Mouse (Mus musculus) urinary bladder, adult 18-20 months (tissue): ENCODE measurements around the gene Tlr9.

Experiments used
- DNase-seq, 2 experiments: peaks; one replicate each; pipeline ENCODE4 v3.0.0; 2022; ENCODE audit warnings: low spot score in 2 of 2, mixed read lengths in 2 of 2

Gene Tlr9

DNA sequence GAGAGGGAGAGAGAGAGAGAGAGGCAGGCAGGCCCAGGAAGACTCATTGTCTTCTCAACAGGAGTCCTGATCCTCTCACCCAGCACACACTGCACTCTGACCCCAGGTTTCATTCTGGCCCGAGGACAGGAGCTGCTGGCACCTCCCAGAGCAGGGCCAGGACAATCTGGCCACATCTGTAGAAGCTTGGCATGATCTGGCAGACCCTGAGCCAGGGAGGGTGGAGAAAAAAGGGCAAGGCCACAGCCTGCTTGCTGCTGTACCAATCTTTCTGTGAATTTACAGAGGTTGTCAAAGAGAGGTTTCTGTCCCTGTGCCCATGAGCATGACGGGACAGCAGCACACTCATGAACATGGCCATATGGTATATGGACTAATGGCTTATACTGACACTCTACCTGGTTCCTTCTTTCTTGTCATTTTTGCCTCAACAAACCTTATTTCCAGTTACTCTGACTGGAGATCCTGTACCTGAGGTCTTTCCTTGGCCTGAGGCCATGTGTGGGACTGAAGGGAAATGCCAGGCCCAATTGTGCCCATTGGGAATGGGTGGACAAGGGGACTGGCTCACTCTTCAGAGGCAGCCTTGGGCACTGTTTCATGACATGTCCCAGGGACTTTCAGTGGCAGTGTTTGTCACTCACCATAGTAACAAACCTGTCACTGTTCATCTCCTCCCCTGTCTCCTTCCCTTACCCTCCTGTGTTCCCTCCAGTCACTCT, 44.7 kb downstream of the Tlr9 start:
- DNase-seq = no peak

DNA sequence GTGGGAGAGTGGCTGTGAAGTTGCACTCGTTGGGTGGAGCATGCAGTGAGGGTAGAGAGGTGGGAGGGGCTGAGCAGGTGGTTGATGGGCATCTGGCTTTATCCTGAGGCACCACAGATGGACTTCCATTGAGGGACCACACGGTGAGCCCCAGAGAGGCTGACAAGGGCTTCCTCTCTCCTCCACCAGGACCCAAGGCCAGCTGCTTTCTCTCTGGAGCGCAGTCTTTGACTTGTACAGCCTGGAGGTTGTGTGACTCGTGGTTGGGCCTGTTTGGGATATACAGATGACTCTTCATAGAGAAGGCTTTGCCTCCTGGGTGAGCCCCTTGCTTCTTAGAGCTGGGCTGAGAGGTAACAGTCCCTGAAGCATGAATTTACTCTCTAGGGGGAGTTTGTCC, 46.0 kb downstream of the Tlr9 start:
- DNase-seq = no peak

DNA sequence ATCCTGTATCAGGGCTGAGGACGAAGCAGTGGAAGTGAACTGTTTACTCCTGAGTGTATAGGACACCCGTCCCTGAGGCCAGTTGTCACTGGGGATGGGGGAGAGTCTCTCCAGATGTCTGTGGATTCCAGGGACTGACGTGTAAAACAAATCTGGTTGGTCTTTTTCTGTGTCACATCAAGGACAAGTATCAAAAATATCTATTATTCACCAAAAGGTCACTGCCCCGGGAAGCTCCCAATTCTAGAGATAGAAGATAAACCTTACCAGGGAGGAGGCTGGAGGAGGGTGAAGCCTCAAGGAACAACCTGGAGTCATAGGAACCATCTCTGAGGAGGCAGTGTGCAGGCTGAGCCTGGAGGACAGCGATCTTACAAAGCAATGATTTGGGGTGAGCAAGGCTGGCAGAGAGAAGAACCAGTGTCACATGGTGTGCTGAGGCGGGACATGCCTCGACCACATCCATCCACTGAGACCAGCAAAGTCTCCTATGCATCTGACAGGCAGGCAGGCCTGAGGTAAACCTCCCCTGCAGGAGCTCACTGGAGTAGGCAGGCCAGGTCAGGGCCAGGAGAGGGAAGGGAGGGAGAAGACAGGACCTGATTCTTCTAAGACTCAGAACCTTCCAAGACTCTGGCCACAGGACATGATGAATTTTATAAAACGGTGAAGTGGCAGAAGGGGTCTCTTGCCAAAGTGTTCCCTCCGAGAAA, 46.8 kb downstream of the Tlr9 start:
- DNase-seq = no peak

DNA sequence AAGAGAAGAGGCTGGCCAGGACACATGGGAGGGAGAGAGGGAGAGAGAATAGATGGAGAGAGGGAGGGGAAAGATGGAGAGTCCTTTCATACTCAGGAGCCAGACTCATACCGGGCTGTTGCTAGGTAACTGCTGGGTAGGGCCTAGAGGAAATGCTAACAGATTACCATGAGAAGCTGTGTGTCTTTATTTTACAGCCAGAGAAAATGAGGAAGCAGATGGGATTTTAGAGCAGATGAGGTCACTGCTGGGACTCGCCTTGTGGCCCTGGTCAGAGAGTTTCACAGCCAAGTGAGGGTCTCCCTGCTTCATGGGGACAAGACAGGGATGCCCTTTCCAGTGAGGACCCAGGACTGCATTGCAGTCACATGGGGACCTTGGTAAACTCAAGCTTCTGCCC, 47.5 kb downstream of the Tlr9 start:
- DNase-seq = no peak

DNA sequence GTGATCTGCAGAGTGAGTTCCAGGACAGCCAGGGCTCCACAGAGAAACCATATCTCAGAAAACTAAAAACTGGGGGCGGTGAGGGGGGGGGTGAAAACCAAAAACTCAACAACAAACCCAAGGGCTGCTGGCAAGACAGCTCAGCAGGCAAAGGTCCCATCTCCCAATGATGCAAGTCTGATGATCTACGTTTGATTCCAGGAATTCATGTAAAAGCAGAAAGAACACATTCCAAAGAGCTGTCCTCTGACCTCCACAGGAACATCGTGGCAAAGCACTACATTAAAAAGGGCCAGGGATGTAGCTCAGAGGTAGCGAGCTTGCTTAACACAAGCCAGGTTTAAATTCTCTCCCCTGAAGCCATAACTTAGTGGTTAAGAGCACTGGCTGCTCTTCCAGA, 48.3 kb downstream of the Tlr9 start:
- DNase-seq = no peak

DNA sequence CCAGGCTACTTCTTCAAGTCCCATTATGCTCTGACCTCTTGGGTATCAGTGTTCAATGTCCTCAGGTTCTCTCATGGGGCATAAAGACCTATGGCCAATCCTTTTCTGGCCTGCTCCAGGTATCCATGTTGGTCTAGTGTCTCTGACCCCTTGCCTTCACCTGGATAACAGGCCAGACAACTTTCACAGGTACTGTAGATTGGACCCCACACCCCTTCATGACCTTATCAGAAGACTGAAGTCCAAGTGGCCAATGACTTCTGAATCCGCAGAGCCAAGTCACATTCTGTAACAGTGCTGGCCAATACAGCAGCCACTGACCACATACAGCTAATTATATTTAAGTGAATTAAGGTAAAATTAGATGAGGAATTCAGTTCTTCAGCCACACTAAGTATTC, 49.9 kb downstream of the Tlr9 start:
- DNase-seq = no peak

DNA sequence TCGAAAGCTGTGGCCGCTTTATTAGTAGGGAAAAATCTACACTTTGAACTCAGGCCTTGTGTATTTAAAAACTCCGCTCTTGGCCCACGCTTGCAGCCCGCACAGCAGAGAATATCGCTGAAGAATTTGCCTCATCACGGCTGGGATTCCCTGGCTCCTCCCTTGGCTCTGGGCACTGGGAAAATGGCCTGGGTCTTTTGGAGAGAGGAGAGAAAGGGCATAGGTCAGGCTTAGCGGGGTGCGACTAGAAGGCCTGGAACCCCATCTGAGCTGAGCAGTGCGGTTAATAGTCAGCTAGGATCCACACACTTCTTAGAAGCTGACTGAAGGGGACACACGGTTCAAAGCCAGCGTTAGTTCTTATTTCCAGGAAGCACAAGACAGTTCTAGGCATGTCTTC, 50.9 kb downstream of the Tlr9 start:
- no peak for DNase-seq

DNA sequence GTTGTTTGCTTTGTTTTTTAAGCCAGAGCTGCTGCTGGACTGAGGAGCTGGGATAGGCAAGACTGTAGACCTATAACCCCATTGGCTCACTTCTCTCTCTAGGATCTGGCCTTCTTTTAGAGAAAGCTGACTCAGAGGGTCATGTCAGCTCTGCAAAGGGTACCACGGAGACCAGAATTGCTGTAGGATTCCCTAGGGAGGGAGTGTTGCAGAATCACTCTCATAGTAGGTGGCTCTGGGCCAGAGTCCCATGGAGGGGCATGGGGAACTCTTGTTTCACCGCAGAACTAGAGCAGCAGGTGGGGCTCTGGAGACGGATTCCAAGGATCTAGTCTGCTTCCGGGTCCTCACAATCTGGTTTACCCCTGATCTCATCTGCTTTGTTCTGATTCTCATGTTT, 51.4 kb downstream of the Tlr9 start:
- DNase-seq = no peak

DNA sequence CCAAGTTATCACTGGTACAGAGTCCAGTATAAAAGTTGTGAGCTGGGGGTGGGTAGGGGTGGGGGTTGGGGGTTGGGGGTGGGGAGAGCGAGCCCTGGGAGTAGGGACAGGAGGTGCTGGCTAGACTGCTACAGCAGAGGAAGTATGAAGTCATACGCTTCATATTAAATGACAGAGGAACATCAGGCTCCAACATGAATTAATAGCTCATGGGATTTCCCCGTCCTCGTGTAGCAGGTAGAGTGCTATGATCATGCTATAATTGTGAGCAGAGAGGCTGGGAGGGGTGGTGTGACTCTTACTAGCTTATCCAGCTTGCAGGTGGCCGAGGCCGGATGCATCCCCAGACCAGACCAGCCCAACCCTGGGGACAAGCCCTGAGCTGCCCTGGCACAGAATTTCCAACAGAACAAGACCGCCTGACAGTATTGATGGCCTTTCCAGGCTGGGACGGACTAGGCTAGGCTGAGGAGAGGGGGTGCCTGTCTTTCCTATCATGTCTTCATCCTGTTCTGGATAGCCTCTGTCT, 52.3 kb downstream of the Tlr9 start:
- no peak for DNase-seq

DNA sequence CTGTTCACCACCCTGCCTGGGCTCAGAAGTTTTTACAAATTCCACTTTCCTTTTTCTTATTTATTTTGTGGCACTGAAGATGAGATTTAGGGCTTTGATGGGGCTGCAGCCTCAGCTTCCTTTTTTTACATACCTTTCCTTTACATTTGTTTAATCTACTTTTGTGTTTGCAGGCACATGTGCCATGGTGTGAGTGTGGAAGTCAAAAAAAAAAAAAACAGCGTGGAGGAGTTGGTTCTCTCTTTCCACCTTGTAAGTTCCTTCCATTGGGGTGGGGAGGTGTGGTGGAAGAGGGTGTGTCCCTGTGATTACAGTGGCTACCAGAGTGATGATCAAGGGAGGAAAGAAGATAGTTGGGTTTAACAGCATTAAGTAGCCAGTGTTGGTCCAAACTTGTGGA, 53.4 kb downstream of the Tlr9 start:
- no peak for DNase-seq
